Mouse (Mus musculus): ENCODE measurements around the gene Eif3k. TPM values are rescaled to one million over a fixed set of nuclear protein-coding genes. Genes with fewer than 3 reads are reported as not detected.

Eif3k gene
- polyA plus RNA-seq, 1 experiment, result 335 TPM

GRCm38 (mm10) chr7:28985207-28985606 lies 3.5 kb upstream of the Eif3k start:
- Histone ChIP-seq H3ac (ENCODE audit: control insufficient read depth, insufficient read length) (no peak overlapping the region), H3K27me3 (ENCODE audit: control insufficient read depth, insufficient read depth, insufficient read length) (peaks cover 6% of the 10 kb centered on the region), H3K79me2 (ENCODE audit: control insufficient read depth, insufficient read depth) (peaks cover 14% of the 10 kb centered on the region), H3K4me2 (ENCODE audit: low read depth) (no peak overlapping the region), H3K36me3 (ENCODE audit: control insufficient read depth, insufficient read depth) (no peaks in the 10 kb centered on the region), H3K4me3 (no peak overlapping the region)
- TF ChIP-seq MYOD1 (IDR thresholded peaks at IDR 0.05; ENCODE audit: control insufficient read depth in 1 of 3, insufficient read length in 2 of 3, low read depth in 2 of 3), result no peak
- no peak for TF ChIP-seq E2F4 (IDR thresholded peaks at IDR 0.05; ENCODE audit: insufficient read depth)
- TF ChIP-seq POLR2AphosphoS2 (IDR thresholded peaks at IDR 0.05; ENCODE audit: insufficient read length, low read depth), result no peak
- TF ChIP-seq SRF (IDR thresholded peaks at IDR 0.05; ENCODE audit: control insufficient read depth, insufficient read length, low read depth), result no peak
- TF ChIP-seq MYOG (IDR thresholded peaks at IDR 0.05; ENCODE audit: control insufficient read depth in 1 of 3, insufficient read depth in 1 of 3, insufficient read length in 2 of 3, low read depth in 2 of 3), result no peak
- TF ChIP-seq CEBPB (IDR thresholded peaks at IDR 0.05; ENCODE audit: insufficient read depth, poor library complexity, severe bottlenecking), result no peak
- no peak for TF ChIP-seq POLR2A (IDR thresholded peaks at IDR 0.05; ENCODE audit: insufficient read length, low read depth)

GRCm38 (mm10) chr7:28984452-28984851 lies 2.8 kb upstream of the Eif3k start:
- no peaks in the 10 kb centered on the region for H3K36me3 ChIP-seq (ENCODE audit: control insufficient read depth, insufficient read depth)
- H3K27me3 ChIP-seq (ENCODE audit: control insufficient read depth, insufficient read depth, insufficient read length), result peaks cover 4% of the 10 kb centered on the region
- H3K79me2 ChIP-seq (ENCODE audit: control insufficient read depth, insufficient read depth), result peaks cover 15% of the 10 kb centered on the region
- H3ac ChIP-seq (ENCODE audit: control insufficient read depth, insufficient read length), result no peak overlapping the region
- no peak overlapping the region for H3K4me3 ChIP-seq
- H3K4me2 ChIP-seq (ENCODE audit: low read depth), result no peak overlapping the region
- TF ChIP-seq POLR2AphosphoS2 (IDR thresholded peaks at IDR 0.05; ENCODE audit: insufficient read length, low read depth), result no peak
- TF ChIP-seq MAX (IDR thresholded peaks at IDR 0.05; ENCODE audit: low read depth), result no peak
- no peak for TF ChIP-seq CEBPB (IDR thresholded peaks at IDR 0.05; ENCODE audit: insufficient read depth, poor library complexity, severe bottlenecking)

DNA sequence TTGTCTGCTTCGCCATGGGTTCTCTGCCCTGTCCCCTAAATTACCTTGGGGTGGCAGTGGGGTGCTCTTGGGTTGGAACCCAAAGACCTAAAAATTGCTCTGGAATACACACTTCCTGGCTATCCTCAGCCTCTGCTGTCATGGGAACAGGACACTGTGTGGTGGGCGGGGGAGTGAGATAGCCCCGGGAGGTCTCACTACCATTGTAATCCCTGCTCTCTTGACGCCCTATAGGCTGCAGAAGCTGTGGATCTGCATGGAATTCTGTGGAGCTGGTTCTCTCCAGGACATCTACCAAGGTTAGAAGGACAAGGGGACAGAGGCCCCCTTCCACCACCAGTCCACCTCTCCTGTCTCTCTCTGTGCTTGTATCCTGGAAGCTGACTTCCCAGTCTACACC lies 2.2 kb upstream of the Eif3k start:
- Histone ChIP-seq H3K4me3 (no peak overlapping the region), H3K4me2 (ENCODE audit: low read depth) (no peak overlapping the region), H3K27me3 (ENCODE audit: control insufficient read depth, insufficient read depth, insufficient read length) (no peaks in the 10 kb centered on the region), H3K79me2 (ENCODE audit: control insufficient read depth, insufficient read depth) (peaks cover 15% of the 10 kb centered on the region), H3K36me3 (ENCODE audit: control insufficient read depth, insufficient read depth) (peaks cover 4% of the 10 kb centered on the region), H3ac (ENCODE audit: control insufficient read depth, insufficient read length) (no peak overlapping the region)
- TF ChIP-seq CEBPB (IDR thresholded peaks at IDR 0.05; ENCODE audit: insufficient read depth, poor library complexity, severe bottlenecking) (no peak), SRF (IDR thresholded peaks at IDR 0.05; ENCODE audit: control insufficient read depth, insufficient read length, low read depth) (no peak), REST (IDR thresholded peaks at IDR 0.05; ENCODE audit: insufficient read depth, insufficient read length) (no peak), TCF3 (IDR thresholded peaks at IDR 0.05; ENCODE audit: insufficient read length, low read depth) (no peak), TCF12 (IDR thresholded peaks at IDR 0.05; ENCODE audit: insufficient read depth, poor library complexity, severe bottlenecking) (no peak), E2F4 (IDR thresholded peaks at IDR 0.05; ENCODE audit: insufficient read depth) (no peak), POLR2A (IDR thresholded peaks at IDR 0.05; ENCODE audit: insufficient read length, low read depth) (no peak), MAX (IDR thresholded peaks at IDR 0.05; ENCODE audit: low read depth) (no peak), MYOD1 (IDR thresholded peaks at IDR 0.05; ENCODE audit: control insufficient read depth in 1 of 3, insufficient read length in 2 of 3, low read depth in 2 of 3) (no peak), MYOG (IDR thresholded peaks at IDR 0.05; ENCODE audit: control insufficient read depth in 1 of 3, insufficient read depth in 1 of 3, insufficient read length in 2 of 3, low read depth in 2 of 3) (no peak), USF1 (IDR thresholded peaks at IDR 0.05; ENCODE audit: low read depth) (no peak), POLR2AphosphoS2 (IDR thresholded peaks at IDR 0.05; ENCODE audit: insufficient read length, low read depth) (no peak)

- Histone ChIP-seq H3K4me3 (no peak overlapping the region), H3K4me2 (ENCODE audit: low read depth) (no peak overlapping the region), H3ac (ENCODE audit: control insufficient read depth, insufficient read length) (no peak overlapping the region), H3K79me2 (ENCODE audit: control insufficient read depth, insufficient read depth) (peaks cover 15% of the 10 kb centered on the region), H3K36me3 (ENCODE audit: control insufficient read depth, insufficient read depth) (peaks cover 4% of the 10 kb centered on the region), H3K27me3 (ENCODE audit: control insufficient read depth, insufficient read depth, insufficient read length) (no peaks in the 10 kb centered on the region)
- TF ChIP-seq CEBPB (IDR thresholded peaks at IDR 0.05; ENCODE audit: insufficient read depth, poor library complexity, severe bottlenecking) (no peak), REST (IDR thresholded peaks at IDR 0.05; ENCODE audit: insufficient read depth, insufficient read length) (no peak), E2F4 (IDR thresholded peaks at IDR 0.05; ENCODE audit: insufficient read depth) (no peak), TCF12 (IDR thresholded peaks at IDR 0.05; ENCODE audit: insufficient read depth, poor library complexity, severe bottlenecking) (no peak), MYOD1 (IDR thresholded peaks at IDR 0.05; ENCODE audit: control insufficient read depth in 1 of 3, insufficient read length in 2 of 3, low read depth in 2 of 3) (no peak), SRF (IDR thresholded peaks at IDR 0.05; ENCODE audit: control insufficient read depth, insufficient read length, low read depth) (no peak), TCF3 (IDR thresholded peaks at IDR 0.05; ENCODE audit: insufficient read length, low read depth) (no peak), MAX (IDR thresholded peaks at IDR 0.05; ENCODE audit: low read depth) (no peak), POLR2A (IDR thresholded peaks at IDR 0.05; ENCODE audit: insufficient read length, low read depth) (no peak), MYOG (IDR thresholded peaks at IDR 0.05; ENCODE audit: control insufficient read depth in 1 of 3, insufficient read depth in 1 of 3, insufficient read length in 2 of 3, low read depth in 2 of 3) (no peak), POLR2AphosphoS2 (IDR thresholded peaks at IDR 0.05; ENCODE audit: insufficient read length, low read depth) (no peak)
Observed at GRCm38 (mm10) chr7:28983141-28983564, 1.5 kb upstream of the Eif3k start.

- H3K79me2 ChIP-seq (ENCODE audit: control insufficient read depth, insufficient read depth), result peaks cover 15% of the 10 kb centered on the region
- H3K4me2 ChIP-seq (ENCODE audit: low read depth), result peak overlapping the region; percentile 99
- H3K36me3 ChIP-seq (ENCODE audit: control insufficient read depth, insufficient read depth), result peaks cover 4% of the 10 kb centered on the region
- TF ChIP-seq MYOG (IDR thresholded peaks at IDR 0.05; ENCODE audit: control insufficient read depth in 1 of 3, insufficient read depth in 1 of 3, insufficient read length in 2 of 3, low read depth in 2 of 3), result peak in 1 of 3 experiments; percentile 30
- no peak for TF ChIP-seq E2F4 (IDR thresholded peaks at IDR 0.05; ENCODE audit: insufficient read depth)
- peak overlapping the region; percentile 98 for H3ac ChIP-seq (ENCODE audit: control insufficient read depth, insufficient read length)
- no peaks in the 10 kb centered on the region for H3K27me3 ChIP-seq (ENCODE audit: control insufficient read depth, insufficient read depth, insufficient read length)
- H3K4me3 ChIP-seq, result peak overlapping the region; percentile 92
Observed at GRCm38 (mm10) chr7:28982274-28983013, 780 bp upstream of the Eif3k start.

Measured in myocyte (in vitro differentiated cells).